Mouse (Mus musculus): ENCODE results near the gene Rem1. TPM values are rescaled to one million over a fixed set of nuclear protein-coding genes. Genes with fewer than 3 reads are reported as not detected.
"Not testable (repeated sequence)": the region's sequence is repeated elsewhere in the genome, so short reads cannot be mapped to it uniquely, and the experiment has no call there.

Gene Rem1
- polyA plus RNA-seq, 1 experiment: not detected

GRCm38 (mm10) chr2:152638865-152639264 lies 12.1 kb downstream of the Rem1 start:
- Histone ChIP-seq H3K4me3 (ENCODE audit: insufficient read depth, low read length) (no peak overlapping the region), H3K27ac (ENCODE audit: insufficient read depth, low read depth, low read length) (no peak overlapping the region), H3K4me1 (ENCODE audit: control insufficient read depth, insufficient read depth, low read length) (no peaks in the 10 kb centered on the region)
- TF ChIP-seq POLR2A (IDR thresholded peaks at IDR 0.05; ENCODE audit: borderline replicate concordance, low read depth, low read length): no peak
- TF ChIP-seq CTCF (IDR thresholded peaks at IDR 0.05; ENCODE audit: low read depth, low read length): no peak

DNA sequence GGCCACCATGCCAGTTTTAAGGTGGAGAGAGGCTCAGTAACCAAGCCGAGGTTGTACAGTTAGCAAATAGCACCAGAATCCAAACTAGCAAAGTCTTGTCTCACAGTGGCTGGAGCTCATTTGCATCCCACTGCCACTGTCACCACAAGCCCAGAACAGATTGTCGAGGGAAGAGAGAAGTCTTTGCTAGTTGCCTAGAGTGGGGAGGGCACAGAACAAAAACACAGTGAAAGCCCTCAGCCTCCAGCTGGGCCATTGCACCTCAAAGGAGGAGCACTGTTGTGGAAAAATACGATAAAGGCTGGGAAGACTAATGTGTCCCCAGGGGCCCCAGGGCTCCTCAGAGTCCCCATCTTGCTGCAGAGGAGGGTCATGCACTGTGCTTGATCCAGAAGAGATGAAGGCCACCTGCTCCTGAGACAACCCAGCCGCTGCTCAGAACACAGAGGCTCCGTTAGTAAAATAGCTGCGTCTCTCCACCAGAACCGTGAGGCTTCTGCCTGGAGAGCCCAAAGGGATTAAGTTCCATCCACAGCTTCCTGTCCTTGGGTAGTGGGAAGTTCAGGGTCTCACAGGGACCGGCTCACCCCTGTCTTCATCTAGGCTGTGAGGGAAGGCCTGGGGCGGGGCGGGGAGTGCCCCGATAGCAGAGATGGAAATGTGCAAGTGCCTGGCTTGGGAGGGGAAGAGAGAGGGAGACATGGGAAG lies 12.8 kb downstream of the Rem1 start:
- Histone ChIP-seq H3K4me1 (ENCODE audit: control insufficient read depth, insufficient read depth, low read length) (no peaks in the 10 kb centered on the region), H3K27ac (ENCODE audit: insufficient read depth, low read depth, low read length) (no peak overlapping the region), H3K4me3 (ENCODE audit: insufficient read depth, low read length) (no peak overlapping the region)
- no peak for TF ChIP-seq POLR2A (IDR thresholded peaks at IDR 0.05; ENCODE audit: borderline replicate concordance, low read depth, low read length)
- TF ChIP-seq CTCF (IDR thresholded peaks at IDR 0.05; ENCODE audit: low read depth, low read length): no peak

- TF ChIP-seq CTCF (IDR thresholded peaks at IDR 0.05; ENCODE audit: low read depth, low read length) (no peak), POLR2A (IDR thresholded peaks at IDR 0.05; ENCODE audit: borderline replicate concordance, low read depth, low read length) (no peak)
- Histone ChIP-seq H3K27ac (ENCODE audit: insufficient read depth, low read depth, low read length) (no peak overlapping the region), H3K4me1 (ENCODE audit: control insufficient read depth, insufficient read depth, low read length) (peaks cover 9% of the 10 kb centered on the region), H3K4me3 (ENCODE audit: insufficient read depth, low read length) (no peak overlapping the region)
Observed at GRCm38 (mm10) chr2:152652901-152653620, 26.3 kb downstream of the Rem1 start.

GRCm38 (mm10) chr2:152653874-152654715 lies 27.3 kb downstream of the Rem1 start:
- no peak for TF ChIP-seq CTCF (IDR thresholded peaks at IDR 0.05; ENCODE audit: low read depth, low read length)
- TF ChIP-seq POLR2A (IDR thresholded peaks at IDR 0.05; ENCODE audit: borderline replicate concordance, low read depth, low read length): no peak

DNA sequence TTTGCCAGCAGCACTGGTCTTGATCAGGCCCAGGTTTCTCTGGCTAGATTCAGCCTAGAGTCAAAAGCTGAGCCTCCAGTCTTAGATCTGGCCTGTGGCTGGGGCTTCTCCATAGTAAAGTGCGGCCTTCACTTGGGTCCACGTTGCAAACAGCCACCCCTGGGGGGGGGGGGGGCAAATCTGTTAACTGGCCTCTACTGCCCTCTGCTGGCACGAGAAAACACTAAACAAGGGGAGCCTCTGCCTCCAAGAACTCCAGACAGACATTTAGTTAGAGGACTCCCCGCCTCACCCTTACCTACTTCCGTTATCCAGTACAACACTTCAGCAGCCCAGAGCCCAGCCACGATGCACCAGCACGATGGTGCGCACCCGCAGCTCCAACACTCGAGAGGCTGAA lies 30.6 kb downstream of the Rem1 start:
- H3K27ac ChIP-seq (ENCODE audit: insufficient read depth, low read depth, low read length): no peak overlapping the region
- TF ChIP-seq POLR2A (IDR thresholded peaks at IDR 0.05; ENCODE audit: borderline replicate concordance, low read depth, low read length) (no peak), CTCF (IDR thresholded peaks at IDR 0.05; ENCODE audit: low read depth, low read length) (peak; percentile 12; the same call in 1 of the 2 replicates)
- no peak overlapping the region for H3K4me3 ChIP-seq (ENCODE audit: insufficient read depth, low read length)
- peaks cover 19% of the 10 kb centered on the region for H3K4me1 ChIP-seq (ENCODE audit: control insufficient read depth, insufficient read depth, low read length)

More at GRCm38 (mm10) chr2:152653874-152654715, 27.3 kb downstream of the Rem1 start:
- H3K27ac ChIP-seq (ENCODE audit: insufficient read depth, low read depth, low read length): no peak overlapping the region
- peaks cover 9% of the 10 kb centered on the region for H3K4me1 ChIP-seq (ENCODE audit: control insufficient read depth, insufficient read depth, low read length)
- H3K4me3 ChIP-seq (ENCODE audit: insufficient read depth, low read length): no peak overlapping the region

- Histone ChIP-seq H3K4me3 (ENCODE audit: insufficient read depth, low read length) (no peak overlapping the region), H3K27ac (ENCODE audit: insufficient read depth, low read depth, low read length) (no peak overlapping the region), H3K4me1 (ENCODE audit: control insufficient read depth, insufficient read depth, low read length) (peaks cover 11% of the 10 kb centered on the region)
- no peak for TF ChIP-seq CTCF (IDR thresholded peaks at IDR 0.05; ENCODE audit: low read depth, low read length)
Observed at GRCm38 (mm10) chr2:152661163-152661562, 34.4 kb downstream of the Rem1 start.

DNA sequence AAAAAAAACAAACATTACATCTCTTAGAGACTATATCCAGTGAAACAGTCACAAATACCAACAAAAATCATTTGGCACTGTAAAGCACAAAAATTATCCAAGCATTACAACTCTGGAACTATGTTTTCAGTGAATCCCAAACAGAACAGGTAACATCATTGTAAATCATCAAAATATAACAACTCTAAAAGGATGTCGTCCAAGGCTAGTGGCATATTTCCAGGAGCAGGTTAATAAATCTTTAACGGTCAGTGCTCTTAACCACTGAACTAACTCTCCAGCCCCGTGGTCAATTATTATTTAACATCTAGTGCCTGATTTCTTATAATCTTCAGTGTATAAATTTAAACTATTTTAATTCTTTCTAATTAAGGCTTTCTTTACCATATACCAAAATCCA lies 39.4 kb downstream of the Rem1 start:
- not testable (repeated sequence) for H3K27ac ChIP-seq (ENCODE audit: insufficient read depth, low read depth, low read length); H3K4me3 ChIP-seq (ENCODE audit: insufficient read depth, low read length); H3K4me1 ChIP-seq (ENCODE audit: control insufficient read depth, insufficient read depth, low read length)

DNA sequence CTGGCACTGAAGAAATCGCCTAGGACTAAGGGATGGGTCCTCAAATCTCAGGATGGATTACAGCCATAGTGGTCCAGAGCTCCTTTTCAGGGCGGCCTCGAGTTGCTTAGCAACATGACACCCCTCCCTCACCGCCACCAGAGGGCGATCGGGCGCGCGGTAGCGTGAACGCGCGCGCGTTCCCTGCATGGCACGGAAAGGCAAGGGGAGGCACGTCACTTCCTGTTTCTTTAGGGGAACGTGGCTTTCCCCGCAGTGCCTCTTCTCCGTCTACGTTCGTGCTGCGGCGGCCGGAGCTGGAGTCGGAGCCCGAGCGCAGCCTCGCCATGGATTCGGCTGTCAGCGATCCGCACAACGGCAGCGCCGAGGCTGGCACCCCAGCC lies 42.5 kb downstream of the Rem1 start, which contains the start of gene H13:
Gene H13 (plus strand): TSS at position 206 of the 383 bp plus-strand sequence.
- peaks cover 18% of the 10 kb centered on the region for H3K4me1 ChIP-seq (ENCODE audit: control insufficient read depth, insufficient read depth, low read length)
- H3K27ac ChIP-seq (ENCODE audit: insufficient read depth, low read depth, low read length): peak within 1 kb of the TSS; percentile 31
- peak within 1 kb of the TSS; percentile 72 for H3K4me3 ChIP-seq (ENCODE audit: insufficient read depth, low read length)
- TF ChIP-seq CTCF (IDR thresholded peaks at IDR 0.05; ENCODE audit: low read depth, low read length): peak; percentile 42; the same call in 1 of the 2 replicates
- no peak; the same call in 1 of the 2 replicates for TF ChIP-seq POLR2A (IDR thresholded peaks at IDR 0.05; ENCODE audit: borderline replicate concordance, low read depth, low read length)

GRCm38 (mm10) chr2:152669639-152670484 lies 43.1 kb downstream of the Rem1 start:
- peak overlapping the region; percentile 72 for H3K4me3 ChIP-seq (ENCODE audit: insufficient read depth, low read length)
- TF ChIP-seq CTCF (IDR thresholded peaks at IDR 0.05; ENCODE audit: low read depth, low read length) (no peak), POLR2A (IDR thresholded peaks at IDR 0.05; ENCODE audit: borderline replicate concordance, low read depth, low read length) (no peak)
- H3K4me1 ChIP-seq (ENCODE audit: control insufficient read depth, insufficient read depth, low read length): peaks cover 18% of the 10 kb centered on the region
- H3K27ac ChIP-seq (ENCODE audit: insufficient read depth, low read depth, low read length): peak overlapping the region; percentile 31
